Mouse (Mus musculus) intestine, postnatal 0 days (tissue): ENCODE measurements around the gene Serinc5. TPM values are rescaled to one million over a fixed set of nuclear protein-coding genes. Genes with fewer than 3 reads are reported as not detected.

Experiments
- ATAC-seq: fragments of 200-750 bp; cut with Nextera tagmentation; 2 replicates; pipeline ENCODE4 v1.8.0; 2017; ENCODE audit warnings: mild to moderate bottlenecking, moderate TSS enrichment, moderate library complexity
- H3K27ac ChIP-seq: fragments of 300-500 bp; sonication (generic); 2 replicates; pipeline ENCODE4 v1.5.1; 2014; ENCODE audit warnings: mild to moderate bottlenecking, low read depth, low read length, moderate library complexity
- H3K27me3 ChIP-seq: fragments of 300-500 bp; sonication (generic); replicated peaks from 2 replicates; pipeline ENCODE4 v1.6.1; 2014; ENCODE audit warnings: low read length, mixed read lengths; ENCODE audit not compliant: control insufficient read depth, insufficient read depth
- H3K36me3 ChIP-seq: fragments of 300-500 bp; sonication (generic); 2 replicates; pipeline ENCODE4 v1.6.1; 2014; ENCODE audit warnings: mild to moderate bottlenecking, moderate library complexity; ENCODE audit not compliant: control insufficient read depth, insufficient read depth
- H3K4me1 ChIP-seq: fragments of 300-500 bp; sonication (generic); replicated peaks from 2 replicates; pipeline ENCODE4 v1.6.1; 2014; ENCODE audit warnings: antibody characterized with exemption, low read length, mixed read lengths; ENCODE audit not compliant: control insufficient read depth, insufficient read depth
- H3K4me2 ChIP-seq: fragments of 300-500 bp; sonication (generic); replicated peaks from 2 replicates; pipeline ENCODE4 v1.6.1; 2014; ENCODE audit warnings: low read depth, mild to moderate bottlenecking, moderate library complexity
- H3K4me3 ChIP-seq: fragments of 300-500 bp; sonication (generic); 2 replicates; pipeline ENCODE4 v1.5.1; 2014; ENCODE audit warnings: low read depth, low read length
- H3K9ac ChIP-seq: fragments of 300-500 bp; sonication (generic); 2 replicates; pipeline ENCODE4 v1.6.1; 2014; ENCODE audit warnings: mild to moderate bottlenecking, low read depth, low read length
- H3K9me3 ChIP-seq: fragments of 300-500 bp; sonication (generic); 2 replicates; pipeline ENCODE4 v1.6.1; 2016; ENCODE audit warnings: mixed run types; ENCODE audit not compliant: control insufficient read depth
- CTCF ChIP-seq: sonication (generic); IDR thresholded peaks from 2 replicates; pipeline ENCODE4 v1.5.1; 2016; ENCODE audit warnings: low read depth, mild to moderate bottlenecking, control low read depth, antibody characterized with exemption, moderate library complexity
- WGBS: fragments of 180-500 bp; shearing (Covaris S2); extraction: QIAGEN DNeasy Blood & Tissue Kit; methylation state at CpG from one replicate; pipeline ENCODE4 v1.1.7; 2014; 5-methylcytosine and 5-hydroxymethylcytosine counted together
- polyA plus RNA-seq: library from polyadenylated mRNA; unstranded; fragments of >200 nt; fragmentation: Nextera tagmentation; extraction: Ambion mirVana; gene quantifications from 2 replicates; pipeline ENCODE4 v1.2.1, GENCODE M21; 2015

Gene Serinc5
- polyA plus RNA-seq, 1 experiment from 2014 or later, result 10.8 TPM

- no peak overlapping the region for H3K9ac ChIP-seq
- no peaks in the 10 kb centered on the region for H3K4me1 ChIP-seq
- no peak overlapping the region for H3K4me2 ChIP-seq
- no peak for ATAC-seq
- H3K27ac ChIP-seq, result no peak overlapping the region
- H3K9me3 ChIP-seq, result no peaks in the 10 kb centered on the region
- H3K27me3 ChIP-seq, result no peaks in the 10 kb centered on the region
- H3K36me3 ChIP-seq, result peaks cover 20% of the 10 kb centered on the region
- TF ChIP-seq CTCF, result no peak
- no peak overlapping the region for H3K4me3 ChIP-seq
- WGBS, result 89% methylated on average over 2 of the region's 2 CpGs
Measured at GRCm38 (mm10) chr13:92689061-92689460, 78.2 kb downstream of the Serinc5 start.

DNA sequence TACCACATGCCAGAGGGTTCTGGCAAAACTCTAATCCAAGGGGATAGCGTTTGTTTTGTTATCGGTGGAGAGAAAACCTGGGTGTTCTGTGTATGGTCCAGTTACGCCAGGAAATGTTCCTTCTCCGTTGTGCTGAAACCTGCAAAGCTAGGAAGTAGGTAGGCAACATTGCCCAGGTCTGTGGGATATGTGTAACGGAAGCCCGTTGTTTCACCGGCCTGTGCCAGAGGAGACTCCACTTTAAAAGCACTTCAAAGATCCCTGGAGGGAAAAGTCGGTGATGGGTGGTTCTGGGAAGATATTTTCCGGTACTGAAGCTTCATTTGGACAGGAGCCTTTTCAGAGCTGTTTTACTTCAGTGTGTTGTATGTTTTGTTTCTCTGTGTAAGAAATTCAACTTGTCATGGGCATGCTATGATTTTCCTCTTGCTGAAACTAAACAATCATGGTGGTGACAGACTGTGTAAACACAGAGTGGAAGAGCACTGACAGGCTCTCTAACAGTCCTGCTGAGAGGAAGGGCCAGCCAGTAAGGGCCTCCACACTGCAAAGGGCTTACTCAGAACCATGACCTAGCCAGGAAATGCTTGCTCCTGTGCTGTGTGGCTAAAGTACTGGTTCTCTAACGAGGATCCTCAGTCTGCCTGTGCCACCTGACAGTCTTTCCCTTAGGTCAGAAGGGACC, 83.1 kb downstream of the Serinc5 start:
- H3K27ac ChIP-seq, result no peak overlapping the region
- ATAC-seq, result no peak

GRCm38 (mm10) chr13:92696491-92696939, 85.6 kb downstream of the Serinc5 start:
- no peak overlapping the region for H3K27ac ChIP-seq

More for the DNA sequence above, 83.1 kb downstream of the Serinc5 start:
- H3K4me3 ChIP-seq, result no peak overlapping the region
- H3K27me3 ChIP-seq, result no peaks in the 10 kb centered on the region
- H3K4me2 ChIP-seq, result no peak overlapping the region
- TF ChIP-seq CTCF, result no peak
- H3K36me3 ChIP-seq, result peaks cover 24% of the 10 kb centered on the region
- H3K9me3 ChIP-seq, result no peaks in the 10 kb centered on the region
- no peaks in the 10 kb centered on the region for H3K4me1 ChIP-seq
- 61% methylated on average over 10 of the region's 10 CpGs for WGBS
- H3K9ac ChIP-seq, result no peak overlapping the region

DNA sequence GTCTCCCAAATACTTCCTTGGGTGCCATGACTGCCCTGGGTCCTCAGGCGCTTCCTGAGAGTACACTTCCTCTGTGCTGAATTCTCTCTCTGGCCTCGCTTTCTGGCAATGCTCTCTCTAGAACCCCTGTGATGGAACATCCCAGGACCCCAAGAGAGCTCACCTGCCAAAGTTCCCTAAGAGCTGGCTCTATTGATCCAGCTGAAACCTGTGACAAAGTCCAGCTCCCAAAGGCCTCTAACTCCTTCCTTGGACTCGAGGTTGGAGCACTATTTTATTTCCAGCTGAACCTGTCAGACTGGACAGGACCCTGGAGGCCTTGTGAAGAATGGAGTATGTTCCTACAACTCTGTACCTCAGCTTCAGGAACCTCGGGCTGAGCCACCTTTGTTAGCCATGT, 86.2 kb downstream of the Serinc5 start:
- TF ChIP-seq CTCF, result no peak
- no peaks in the 10 kb centered on the region for H3K4me1 ChIP-seq
- H3K4me2 ChIP-seq, result no peak overlapping the region
- peaks cover 16% of the 10 kb centered on the region; the same call in 1 of the 2 replicates for H3K36me3 ChIP-seq
- no peaks in the 10 kb centered on the region for H3K27me3 ChIP-seq
- no peak overlapping the region for H3K9ac ChIP-seq
- H3K4me3 ChIP-seq, result no peak overlapping the region
- WGBS, result 64% methylated on average over 4 of the region's 4 CpGs
- no peak overlapping the region; the same call in 1 of the 2 replicates for H3K27ac ChIP-seq
- ATAC-seq, result no peak
- H3K9me3 ChIP-seq, result no peaks in the 10 kb centered on the region

More at GRCm38 (mm10) chr13:92696491-92696939, 85.6 kb downstream of the Serinc5 start:
- Histone ChIP-seq H3K4me1 (no peaks in the 10 kb centered on the region), H3K4me2 (no peak overlapping the region), H3K9ac (no peak overlapping the region), H3K36me3 (peaks cover 19% of the 10 kb centered on the region), H3K27me3 (no peaks in the 10 kb centered on the region), H3K4me3 (no peak overlapping the region), H3K9me3 (no peaks in the 10 kb centered on the region)
- WGBS, result 45% methylated on average over 5 of the region's 5 CpGs
- 0 out of 2 replicates have a peak, but pooled peaks have one; percentile 19 for ATAC-seq
- TF ChIP-seq CTCF, result no peak

DNA sequence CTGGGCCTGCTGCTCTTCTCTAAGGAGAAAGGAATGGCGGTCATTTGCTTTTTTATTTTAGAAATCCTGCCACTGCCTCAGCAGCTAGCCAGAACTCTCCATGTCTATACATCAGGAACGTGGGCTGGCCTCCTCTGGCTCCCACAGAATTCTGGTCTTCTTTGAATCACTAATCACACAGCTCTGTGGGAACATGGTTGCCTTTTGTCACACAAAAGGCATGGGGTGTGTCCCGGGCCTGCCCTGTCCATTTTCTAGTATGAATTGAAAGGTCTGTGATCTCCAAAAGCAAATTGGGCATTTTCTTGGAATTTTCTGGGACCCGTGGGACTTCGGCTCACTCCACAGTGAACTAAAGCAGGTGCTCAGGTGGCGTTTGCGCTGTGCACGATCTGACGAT, 87.9 kb downstream of the Serinc5 start:
- Histone ChIP-seq H3K27me3 (no peaks in the 10 kb centered on the region), H3K9ac (no peak overlapping the region), H3K9me3 (no peaks in the 10 kb centered on the region), H3K4me2 (no peak overlapping the region), H3K4me1 (no peaks in the 10 kb centered on the region), H3K36me3 (peaks cover 16% of the 10 kb centered on the region; the same call in 1 of the 2 replicates), H3K27ac (no peak overlapping the region), H3K4me3 (no peak overlapping the region)
- TF ChIP-seq CTCF, result no peak
- ATAC-seq, result no peak
- 81% methylated on average over 9 of the region's 9 CpGs for WGBS

DNA sequence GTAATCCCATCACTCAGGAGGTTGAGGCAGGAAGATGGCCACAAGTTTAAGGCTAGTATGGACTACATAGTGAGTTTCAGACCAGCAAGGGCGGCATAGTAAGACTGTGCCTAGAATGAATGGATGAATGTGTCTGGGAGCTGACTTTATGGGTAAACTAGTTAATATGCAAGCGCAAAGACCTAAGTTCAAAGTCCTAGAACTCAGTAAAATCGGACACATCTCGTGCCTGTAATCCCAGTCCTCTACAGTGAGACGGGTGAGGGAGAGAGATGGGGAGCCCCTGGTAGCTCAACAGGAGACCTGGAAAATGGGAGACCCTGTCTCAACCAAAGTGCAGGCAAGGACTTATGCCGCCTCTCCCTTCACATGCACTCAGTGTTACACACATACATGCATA, 88.5 kb downstream of the Serinc5 start:
- H3K27ac ChIP-seq, result no peak overlapping the region
- ATAC-seq, result 0 out of 2 replicates have a peak, but pooled peaks have one; percentile 36
- H3K4me1 ChIP-seq, result no peaks in the 10 kb centered on the region
- H3K36me3 ChIP-seq, result peaks cover 14% of the 10 kb centered on the region; the same call in 1 of the 2 replicates
- no peak for TF ChIP-seq CTCF
- WGBS, result 62% methylated on average over 6 of the region's 6 CpGs
- H3K27me3 ChIP-seq, result no peaks in the 10 kb centered on the region
- H3K4me2 ChIP-seq, result no peak overlapping the region
- H3K9me3 ChIP-seq, result no peaks in the 10 kb centered on the region
- no peak overlapping the region for H3K4me3 ChIP-seq
- no peak overlapping the region for H3K9ac ChIP-seq
